Mouse (Mus musculus): ENCODE data around the gene Sdk2. TPM values are rescaled to one million over a fixed set of nuclear protein-coding genes. Genes with fewer than 3 reads are reported as not detected.

Sdk2 gene
- polyA plus RNA-seq, 1 experiment from 2014 or later = 0.39 TPM

DNA sequence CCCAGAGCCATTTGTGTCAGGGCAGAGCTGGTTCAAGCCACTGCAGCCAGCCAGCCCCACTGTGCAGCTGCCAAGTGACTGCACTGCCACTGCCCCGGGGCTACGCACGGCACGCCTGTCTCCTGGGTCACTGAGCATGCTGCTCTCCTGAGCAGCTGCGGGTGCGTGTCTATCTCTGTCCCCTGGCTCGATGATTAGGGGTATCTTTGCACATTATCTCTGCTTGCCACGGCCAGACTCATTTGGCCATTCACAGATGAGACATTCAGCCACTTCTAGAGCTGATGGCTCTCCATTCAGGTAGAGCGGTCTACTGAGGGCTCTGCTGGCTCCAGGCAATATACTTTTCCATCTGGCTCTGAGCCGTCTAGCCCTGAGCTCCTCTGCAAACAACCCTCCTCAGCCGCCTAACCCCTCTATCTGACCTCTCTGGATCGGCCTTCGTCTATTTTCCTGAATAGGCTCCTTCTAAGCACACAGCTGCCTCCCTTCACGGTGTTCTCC lies 49.9 kb downstream of the Sdk2 start:
- WGBS (ENCODE audit: insufficient replicate concordance) = 52% methylated on average over 14 of the region's 14 CpGs
- no peak overlapping the region for H3K4me2 ChIP-seq
- no peak overlapping the region for H3K9ac ChIP-seq
- no peak overlapping the region for H3K4me3 ChIP-seq (replicated peaks)
- H3K9me3 ChIP-seq (replicated peaks) = no peaks in the 10 kb centered on the region
- H3K4me1 ChIP-seq (replicated peaks) = no peaks in the 10 kb centered on the region
- no peaks in the 10 kb centered on the region for H3K36me3 ChIP-seq
- no peak overlapping the region for H3K27ac ChIP-seq
- ATAC-seq (ENCODE audit: low read depth) (no peak), DNase-seq (no peak)
- H3K27me3 ChIP-seq = no peaks in the 10 kb centered on the region

DNA sequence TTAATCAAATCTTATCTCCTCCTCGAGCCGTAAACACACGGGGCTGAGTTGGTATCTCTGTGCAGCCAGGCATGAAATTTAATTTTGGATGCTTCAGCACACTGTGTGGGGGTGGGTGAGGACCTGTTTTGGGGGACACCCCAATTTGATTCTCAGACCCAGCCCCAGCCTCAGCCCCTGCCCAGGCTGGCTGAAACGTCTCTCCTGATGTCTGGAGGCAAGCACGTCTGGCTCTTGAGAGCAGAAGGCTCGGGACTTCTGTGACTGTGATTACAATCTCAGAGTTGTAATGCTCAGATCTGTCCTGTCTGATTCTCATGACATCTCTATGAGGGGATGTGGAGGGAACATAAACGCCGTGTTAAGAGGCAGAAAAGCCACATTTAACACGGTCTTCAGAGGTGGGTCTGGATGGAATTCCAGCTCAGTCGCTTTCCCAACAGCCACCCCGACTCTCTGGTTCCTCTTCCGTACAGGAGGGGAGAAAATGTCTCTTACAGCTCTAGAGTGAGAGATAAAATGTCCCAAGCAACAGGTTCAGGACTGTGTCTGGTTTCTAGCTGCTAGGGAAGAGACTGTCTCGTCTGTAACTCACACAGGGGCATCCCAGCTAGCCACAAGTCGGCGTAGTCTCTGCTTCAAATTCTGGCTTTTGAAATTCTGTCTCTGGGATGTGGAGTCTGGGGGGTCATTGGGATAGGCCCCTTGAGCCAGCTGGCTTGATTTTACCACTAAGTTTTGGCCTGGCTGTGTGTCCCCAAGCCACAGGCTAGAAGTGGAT lies 50.5 kb downstream of the Sdk2 start:
- DNase-seq (no peak), ATAC-seq (ENCODE audit: low read depth) (no peak)
- WGBS (ENCODE audit: insufficient replicate concordance) = 48% methylated on average over 15 of the region's 15 CpGs
- H3K36me3 ChIP-seq = no peaks in the 10 kb centered on the region
- H3K9me3 ChIP-seq (replicated peaks) = no peaks in the 10 kb centered on the region
- H3K27me3 ChIP-seq = no peaks in the 10 kb centered on the region
- H3K4me1 ChIP-seq (replicated peaks) = no peaks in the 10 kb centered on the region
- no peak overlapping the region for H3K4me2 ChIP-seq
- no peak overlapping the region for H3K27ac ChIP-seq
- no peak overlapping the region for H3K4me3 ChIP-seq (replicated peaks)
- H3K9ac ChIP-seq = no peak overlapping the region

- Histone ChIP-seq H3K4me3 (replicated peaks) (no peak overlapping the region), H3K4me2 (no peak overlapping the region), H3K9ac (no peak overlapping the region), H3K27ac (no peak overlapping the region), H3K4me1 (replicated peaks) (no peaks in the 10 kb centered on the region), H3K36me3 (no peaks in the 10 kb centered on the region), H3K27me3 (no peaks in the 10 kb centered on the region), H3K9me3 (replicated peaks) (no peaks in the 10 kb centered on the region)
- no peak for ATAC-seq (ENCODE audit: low read depth)
- WGBS (ENCODE audit: insufficient replicate concordance) = 57% methylated on average over 9 of the region's 9 CpGs
- DNase-seq = no peak
These were observed 55.3 kb downstream of the Sdk2 start for GRCm38 (mm10) chr11:114011523-114011922.

- no peak overlapping the region for H3K4me2 ChIP-seq
- H3K36me3 ChIP-seq = no peaks in the 10 kb centered on the region
- H3K9ac ChIP-seq = no peak overlapping the region
- ATAC-seq (ENCODE audit: low read depth) = no peak
- H3K4me3 ChIP-seq (replicated peaks) = no peak overlapping the region
- no peak for DNase-seq
- no peaks in the 10 kb centered on the region for H3K27me3 ChIP-seq
- no peak overlapping the region for H3K27ac ChIP-seq
- 59% methylated on average over 12 of the region's 12 CpGs for WGBS (ENCODE audit: insufficient replicate concordance)
- H3K4me1 ChIP-seq (replicated peaks) = no peaks in the 10 kb centered on the region
- H3K9me3 ChIP-seq (replicated peaks) = no peaks in the 10 kb centered on the region
These were observed 61.0 kb downstream of the Sdk2 start for GRCm38 (mm10) chr11:114005879-114006278.

- H3K9me3 ChIP-seq (replicated peaks) = no peaks in the 10 kb centered on the region
- DNase-seq = no peak
- ATAC-seq (ENCODE audit: low read depth) = no peak
- H3K4me2 ChIP-seq = no peak overlapping the region
- 72% methylated on average over 7 of the region's 7 CpGs for WGBS (ENCODE audit: insufficient replicate concordance)
- no peak overlapping the region for H3K4me3 ChIP-seq (replicated peaks)
- H3K36me3 ChIP-seq = no peaks in the 10 kb centered on the region
- no peaks in the 10 kb centered on the region for H3K27me3 ChIP-seq
- H3K9ac ChIP-seq = no peak overlapping the region
- H3K27ac ChIP-seq = no peak overlapping the region
- no peaks in the 10 kb centered on the region for H3K4me1 ChIP-seq (replicated peaks)
These were observed 62.2 kb downstream of the Sdk2 start for GRCm38 (mm10) chr11:114004651-114005050.

DNA sequence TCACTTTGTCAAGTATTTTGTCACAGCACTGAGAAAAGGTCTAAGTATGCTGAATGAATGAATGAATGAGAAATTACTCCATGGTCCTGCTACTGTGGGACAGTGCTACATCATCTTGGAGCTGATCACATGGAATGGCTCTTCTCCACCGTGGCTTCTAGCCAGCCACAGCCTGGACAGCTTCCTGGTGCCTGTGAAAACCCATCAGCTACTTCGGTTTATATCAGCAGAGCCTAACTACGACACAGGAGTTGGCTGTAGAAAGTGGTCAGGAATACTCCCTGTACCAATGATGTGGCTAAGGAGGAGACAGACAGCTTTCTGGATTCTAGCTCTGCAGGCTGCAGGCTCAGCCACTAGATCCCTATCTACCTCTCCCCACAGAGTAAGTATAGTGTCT lies 63.7 kb downstream of the Sdk2 start:
- Histone ChIP-seq H3K36me3 (no peaks in the 10 kb centered on the region), H3K9me3 (replicated peaks) (no peaks in the 10 kb centered on the region), H3K9ac (no peak overlapping the region), H3K4me1 (replicated peaks) (no peaks in the 10 kb centered on the region), H3K27ac (no peak overlapping the region), H3K4me3 (replicated peaks) (no peak overlapping the region), H3K27me3 (no peaks in the 10 kb centered on the region), H3K4me2 (no peak overlapping the region)
- DNase-seq = no peak
- no peak for ATAC-seq (ENCODE audit: low read depth)
- WGBS (ENCODE audit: insufficient replicate concordance) = 50% methylated on average over 3 of the region's 3 CpGs

GRCm38 (mm10) chr11:114000051-114000450 lies 66.8 kb downstream of the Sdk2 start:
- Histone ChIP-seq H3K27me3 (no peaks in the 10 kb centered on the region), H3K4me1 (replicated peaks) (no peaks in the 10 kb centered on the region), H3K36me3 (no peaks in the 10 kb centered on the region), H3K9ac (no peak overlapping the region), H3K27ac (no peak overlapping the region), H3K4me2 (no peak overlapping the region), H3K9me3 (replicated peaks) (no peaks in the 10 kb centered on the region), H3K4me3 (replicated peaks) (no peak overlapping the region)
- ATAC-seq (ENCODE audit: low read depth) (no peak), DNase-seq (no peak)
- WGBS (ENCODE audit: insufficient replicate concordance) = 68% methylated on average over 6 of the region's 6 CpGs

DNA sequence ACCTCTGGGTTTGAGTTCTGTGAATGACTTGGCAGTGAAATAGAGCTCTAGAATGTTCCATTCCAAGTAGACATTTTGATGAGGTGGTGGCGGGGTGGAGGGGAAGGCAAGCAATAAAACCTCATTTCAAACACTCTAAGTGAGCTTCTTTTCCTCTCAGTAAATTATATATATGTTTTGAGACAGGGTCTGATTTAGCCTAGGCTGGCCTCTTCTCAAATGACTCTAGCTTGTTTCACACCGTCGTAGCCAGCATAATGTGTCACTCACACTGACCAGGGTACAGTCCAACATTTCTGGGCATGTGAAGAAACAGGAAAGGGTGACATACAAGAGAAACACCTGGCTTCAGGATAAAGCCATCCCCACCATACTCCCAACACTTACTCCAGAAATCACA lies 68.1 kb downstream of the Sdk2 start:
- 70% methylated on average over 3 of the region's 3 CpGs for WGBS (ENCODE audit: insufficient replicate concordance)
- H3K4me2 ChIP-seq = no peak overlapping the region
- no peaks in the 10 kb centered on the region for H3K36me3 ChIP-seq
- no peak overlapping the region for H3K27ac ChIP-seq
- no peaks in the 10 kb centered on the region for H3K27me3 ChIP-seq
- no peaks in the 10 kb centered on the region for H3K9me3 ChIP-seq (replicated peaks)
- no peak for DNase-seq
- no peak overlapping the region for H3K4me3 ChIP-seq (replicated peaks)
- no peaks in the 10 kb centered on the region for H3K4me1 ChIP-seq (replicated peaks)
- ATAC-seq (ENCODE audit: low read depth) = no peak
- no peak overlapping the region for H3K9ac ChIP-seq

GRCm38 (mm10) chr11:113993921-113994320 lies 72.9 kb downstream of the Sdk2 start:
- H3K4me1 ChIP-seq (replicated peaks) = no peaks in the 10 kb centered on the region
- H3K27me3 ChIP-seq = 0 out of 2 replicates have a peak, but pooled peaks cover 2% of the 10 kb centered on the region
- H3K36me3 ChIP-seq = no peaks in the 10 kb centered on the region
- H3K4me2 ChIP-seq = no peak overlapping the region
- H3K4me3 ChIP-seq (replicated peaks) = no peak overlapping the region
- ATAC-seq (ENCODE audit: low read depth) (no peak), DNase-seq (no peak)
- 85% methylated on average over 6 of the region's 6 CpGs for WGBS (ENCODE audit: insufficient replicate concordance)
- H3K9ac ChIP-seq = no peak overlapping the region
- no peaks in the 10 kb centered on the region for H3K9me3 ChIP-seq (replicated peaks)
- no peak overlapping the region for H3K27ac ChIP-seq

DNA sequence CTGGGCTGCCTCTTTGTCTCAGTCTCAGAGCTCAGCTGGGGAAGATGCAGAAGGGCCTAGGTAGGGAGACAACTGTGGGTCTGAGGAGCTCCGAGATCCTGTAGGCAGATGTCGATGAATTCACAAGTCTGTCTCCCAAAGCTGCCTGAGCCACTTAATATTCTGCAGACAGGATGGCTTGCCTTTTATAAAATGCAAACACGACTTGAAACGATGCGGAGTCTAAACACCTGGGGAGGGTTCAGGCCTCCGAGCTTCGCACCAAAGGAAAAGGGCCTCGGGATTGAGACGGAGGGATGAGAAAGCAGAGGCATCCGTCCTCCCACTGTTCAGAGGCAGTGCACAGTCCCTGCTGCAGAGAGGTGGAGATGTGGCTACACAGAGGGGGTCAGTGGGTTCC lies 74.0 kb downstream of the Sdk2 start:
- WGBS (ENCODE audit: insufficient replicate concordance) = 72% methylated on average over 10 of the region's 10 CpGs
- no peak for ATAC-seq (ENCODE audit: low read depth)

DNA sequence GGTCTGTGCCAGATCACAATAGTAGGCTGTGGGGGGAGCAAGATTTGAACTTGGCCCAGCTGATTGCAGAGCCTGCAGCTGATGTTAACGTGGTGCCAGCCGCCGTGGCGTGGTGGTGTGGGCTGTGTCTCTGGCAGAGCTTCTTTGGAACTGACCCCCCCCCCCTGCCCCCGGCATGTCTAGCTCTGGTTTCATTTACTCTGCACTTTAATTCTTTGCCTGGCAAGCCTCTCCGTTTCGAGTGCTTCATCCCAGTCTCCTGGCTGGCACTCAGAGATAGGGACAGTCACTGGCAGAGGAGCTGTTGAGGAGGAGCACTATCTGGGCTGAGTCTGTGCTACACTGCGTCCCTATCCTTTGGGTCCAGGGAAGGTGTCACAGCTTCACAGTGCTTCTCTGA lies 75.0 kb downstream of the Sdk2 start:
- Histone ChIP-seq H3K36me3 (no peaks in the 10 kb centered on the region), H3K4me1 (replicated peaks) (no peaks in the 10 kb centered on the region), H3K4me2 (no peak overlapping the region), H3K9ac (no peak overlapping the region), H3K4me3 (replicated peaks) (no peak overlapping the region), H3K9me3 (replicated peaks) (no peaks in the 10 kb centered on the region), H3K27me3 (0 out of 2 replicates have a peak, but pooled peaks cover 2% of the 10 kb centered on the region), H3K27ac (no peak overlapping the region)
- 63% methylated on average over 8 of the region's 8 CpGs for WGBS (ENCODE audit: insufficient replicate concordance)
- ATAC-seq (ENCODE audit: low read depth) (no peak), DNase-seq (no peak)

More for the DNA sequence above, 74.0 kb downstream of the Sdk2 start:
- Histone ChIP-seq H3K9ac (no peak overlapping the region), H3K4me3 (replicated peaks) (no peak overlapping the region), H3K36me3 (no peaks in the 10 kb centered on the region), H3K4me1 (replicated peaks) (no peaks in the 10 kb centered on the region), H3K27me3 (0 out of 2 replicates have a peak, but pooled peaks cover 2% of the 10 kb centered on the region), H3K4me2 (no peak overlapping the region), H3K9me3 (replicated peaks) (no peaks in the 10 kb centered on the region), H3K27ac (no peak overlapping the region)
- DNase-seq = no peak

DNA sequence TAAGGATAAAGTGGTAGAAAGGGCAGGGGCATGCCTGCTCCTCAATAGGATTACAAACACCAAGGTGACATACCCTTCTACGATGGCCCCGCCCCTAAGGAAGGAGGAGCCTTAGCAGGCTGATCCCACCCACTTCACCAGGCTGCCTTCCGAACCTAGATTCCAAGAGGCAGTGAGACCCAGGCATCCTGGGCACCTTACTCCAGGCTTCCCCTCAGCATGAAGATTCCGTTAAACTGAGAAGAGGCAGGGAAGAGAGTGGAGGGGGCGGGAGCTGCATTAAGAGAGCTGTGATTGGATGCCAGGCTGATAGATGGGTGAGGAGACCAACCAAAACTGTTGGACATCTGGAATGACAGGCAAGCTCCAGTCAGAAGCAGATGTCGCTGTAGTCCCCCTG lies 76.4 kb downstream of the Sdk2 start:
- Histone ChIP-seq H3K27ac (no peak overlapping the region), H3K9me3 (replicated peaks) (no peaks in the 10 kb centered on the region), H3K4me3 (replicated peaks) (no peak overlapping the region), H3K4me1 (replicated peaks) (no peaks in the 10 kb centered on the region), H3K36me3 (no peaks in the 10 kb centered on the region), H3K9ac (no peak overlapping the region), H3K4me2 (no peak overlapping the region), H3K27me3 (0 out of 2 replicates have a peak, but pooled peaks cover 2% of the 10 kb centered on the region)
- no peak for DNase-seq
- WGBS (ENCODE audit: insufficient replicate concordance) = 5% methylated on average over 6 of the region's 6 CpGs
- no peak for ATAC-seq (ENCODE audit: low read depth)
